Mouse (Mus musculus): ENCODE results near the gene Rcc2.

Rcc2 gene

DNA sequence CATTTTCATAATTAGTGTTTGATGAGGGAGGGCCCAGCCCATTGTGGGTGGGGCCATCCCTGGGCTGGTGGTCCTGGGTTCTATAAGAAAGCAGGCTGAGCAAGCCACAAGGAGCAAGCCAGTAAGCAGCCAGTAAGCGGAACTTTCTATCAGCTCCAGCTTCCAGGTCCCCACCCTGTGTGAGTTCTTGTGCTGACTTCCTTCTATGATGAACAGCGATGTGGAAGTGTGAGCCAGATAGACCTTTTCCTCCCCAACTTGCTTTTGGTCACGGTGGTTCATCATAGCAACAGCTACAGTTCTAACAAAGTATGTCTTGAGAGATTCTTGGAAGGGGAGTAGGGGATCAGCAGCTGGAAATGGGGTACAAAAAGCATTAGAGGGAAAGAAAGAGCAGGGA lies 65.6 kb downstream of the Rcc2 start:
- no peak for DNase-seq

DNA sequence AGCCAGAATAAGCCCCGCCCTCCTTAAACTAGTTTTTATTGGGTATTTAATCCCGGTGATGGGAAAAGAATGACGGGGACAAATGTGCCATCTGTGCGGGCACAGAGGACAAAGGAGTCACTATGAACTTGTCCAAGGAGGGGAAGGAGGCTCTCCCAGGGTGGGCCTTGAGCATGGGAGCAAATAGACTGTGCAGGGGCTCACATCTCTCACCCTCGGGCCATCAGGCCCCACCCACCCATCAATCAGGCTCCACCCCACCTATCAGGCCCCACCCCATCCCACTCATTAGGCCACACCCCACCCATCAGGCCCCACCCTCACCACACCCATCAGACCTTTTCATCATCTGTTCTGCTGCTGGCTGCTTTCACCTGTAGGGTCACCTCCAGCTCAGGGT lies 68.6 kb downstream of the Rcc2 start:
- no peak for DNase-seq

GRCm38 (mm10) chr4:140770433-140770832 lies 70.1 kb downstream of the Rcc2 start:
- DNase-seq: no peak

DNA sequence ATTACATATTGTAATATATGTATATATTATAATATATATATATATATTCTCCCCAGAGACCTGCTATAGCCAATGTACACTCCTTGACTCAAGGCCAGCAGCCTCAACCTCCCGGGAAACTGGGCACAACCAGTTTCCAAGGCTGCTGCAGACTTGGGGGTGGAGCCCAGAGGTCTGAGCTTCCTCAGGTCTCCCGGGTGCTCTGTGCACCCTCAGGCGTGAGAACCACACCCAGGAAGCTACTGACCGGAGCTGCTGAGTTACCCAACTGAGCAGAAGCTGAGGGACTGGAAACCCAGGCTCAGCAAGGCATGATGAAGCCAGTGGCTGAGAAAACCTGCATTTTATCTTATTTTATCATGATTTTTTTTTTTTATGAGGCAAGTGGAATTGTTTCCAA lies 70.8 kb downstream of the Rcc2 start:
- DNase-seq: no peak

Data from cerebellum, adult 18-20 months (tissue).